Mouse (Mus musculus) left cerebral cortex, adult 9 months (tissue): ENCODE measurements around the gene Prickle2.

Experiments used
- DNase-seq, 2 experiments: peaks; one replicate each; pipeline ENCODE4 v3.0.0; 2022; ENCODE audit warnings: low spot score in 2 of 2

The Prickle2 gene

DNA sequence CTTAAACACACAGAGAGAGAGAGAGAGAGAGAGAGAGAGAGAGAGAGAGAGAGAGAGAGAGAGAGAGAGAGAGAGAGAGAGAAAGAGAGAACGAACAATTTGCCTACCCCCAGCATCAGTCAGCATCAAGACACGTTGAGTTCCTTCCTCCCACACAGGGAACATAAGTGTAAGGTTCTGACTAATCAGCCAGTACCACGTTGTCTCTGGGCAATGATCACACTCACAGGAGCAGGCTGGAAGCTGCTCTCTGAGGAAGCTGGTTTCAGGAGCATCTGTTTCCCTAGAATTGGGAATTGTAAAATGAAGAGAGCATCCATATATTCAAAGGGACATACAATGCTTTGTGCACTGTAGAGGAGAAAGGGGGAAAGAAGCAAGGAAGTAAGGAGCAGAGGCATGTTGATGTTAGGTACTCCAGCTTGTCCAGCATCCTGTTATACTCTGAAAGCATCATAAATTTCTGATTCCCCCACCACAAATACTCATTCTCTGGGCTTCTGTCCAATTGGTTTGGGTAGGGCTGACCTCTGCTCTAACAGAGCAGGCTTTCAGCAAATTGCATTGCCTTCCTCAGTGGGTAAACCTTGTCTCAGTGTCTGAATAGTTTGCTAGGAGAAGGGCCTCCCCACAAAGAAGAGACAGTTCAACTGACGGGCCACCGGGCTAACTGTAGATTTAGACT lies 116.4 kb downstream of the Prickle2 start:
- DNase-seq, result peak; percentile 68 to 77

DNA sequence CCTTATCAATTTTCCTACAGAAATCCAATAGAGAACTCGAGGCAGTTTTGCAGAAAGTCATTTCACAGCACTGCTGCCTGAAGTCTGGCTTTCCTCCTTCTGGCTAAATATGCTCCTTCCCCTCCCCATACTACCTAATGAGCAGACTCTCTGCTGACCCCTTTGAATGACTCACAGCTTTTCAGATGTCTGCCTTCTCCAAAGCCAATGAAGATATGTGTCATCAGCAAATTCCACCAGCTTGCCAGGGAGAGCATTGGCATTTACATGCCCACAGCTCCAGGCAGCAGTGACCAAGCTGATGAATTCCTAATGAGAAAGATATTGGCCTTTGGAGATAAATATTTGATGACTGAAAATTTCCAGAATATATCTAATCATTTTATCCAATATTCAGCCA lies 121.9 kb downstream of the Prickle2 start:
- no peak for DNase-seq

DNA sequence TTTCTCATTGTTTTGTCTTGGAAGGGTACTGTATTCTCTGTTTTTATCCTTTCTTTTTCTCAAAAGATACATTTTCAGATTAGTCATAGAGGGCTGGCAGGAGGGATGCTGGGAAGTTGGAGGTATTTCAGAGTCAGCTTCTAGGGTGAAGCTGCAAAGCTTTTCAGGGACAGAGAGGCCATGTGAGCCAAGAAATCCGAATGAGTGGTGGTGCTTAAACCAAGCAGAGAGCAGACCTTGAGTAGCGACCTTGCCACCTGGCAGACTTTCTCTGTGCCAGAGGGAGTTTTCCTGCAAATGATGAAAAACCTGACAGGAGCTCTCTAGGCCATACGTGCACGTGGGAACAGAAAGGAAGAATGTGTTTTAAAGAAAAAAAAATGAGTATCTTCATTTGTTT lies 130.7 kb downstream of the Prickle2 start:
- no peak for DNase-seq

- DNase-seq, result no peak
Observed at GRCm38 (mm10) chr6:92572139-92572538, 133.8 kb downstream of the Prickle2 start.

DNA sequence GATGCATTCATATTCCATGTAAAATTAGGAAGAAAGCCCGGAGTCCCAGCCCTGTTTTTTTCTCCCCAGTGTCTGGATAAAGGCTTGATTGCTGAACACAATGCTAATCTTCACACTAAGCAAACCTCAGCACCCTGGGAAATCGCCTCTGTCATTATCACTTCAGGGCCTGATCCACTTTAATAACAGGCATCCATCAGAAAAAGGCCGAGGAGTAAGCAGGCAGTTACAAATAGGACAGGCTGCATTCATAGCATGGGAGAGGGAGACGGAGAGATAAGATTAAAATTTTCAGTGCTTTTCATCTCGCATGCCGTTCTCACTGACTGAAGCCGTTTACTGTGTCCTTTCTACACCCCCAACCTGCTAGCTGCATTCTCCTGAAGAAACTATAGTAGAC lies 135.9 kb downstream of the Prickle2 start:
- no peak for DNase-seq

GRCm38 (mm10) chr6:92569283-92569682 lies 136.7 kb downstream of the Prickle2 start:
- peak in 1 of 2 experiments; percentile 58 for DNase-seq

GRCm38 (mm10) chr6:92559261-92559660 lies 146.7 kb downstream of the Prickle2 start:
- no peak for DNase-seq

- no peak for DNase-seq
Observed at GRCm38 (mm10) chr6:92555675-92556074, 150.3 kb downstream of the Prickle2 start.

DNA sequence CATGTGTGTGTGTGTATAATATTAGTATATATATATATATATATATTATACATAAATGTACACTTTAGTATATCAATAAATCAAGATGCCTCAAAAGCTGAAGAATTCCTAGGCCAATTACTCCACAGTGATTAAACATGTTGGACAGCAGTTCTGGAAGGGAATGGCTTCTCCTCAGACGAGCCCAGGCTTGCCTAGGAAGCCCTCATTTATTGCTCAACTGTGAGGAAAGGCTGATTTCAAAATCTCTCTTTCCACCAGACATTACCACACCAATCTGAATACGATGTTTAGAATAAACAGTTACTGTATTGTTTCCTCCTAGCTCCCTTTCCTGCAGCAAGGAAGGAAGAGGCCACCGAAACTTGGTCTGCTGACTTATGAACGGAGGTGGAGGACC lies 152.9 kb downstream of the Prickle2 start:
- no peak for DNase-seq

DNA sequence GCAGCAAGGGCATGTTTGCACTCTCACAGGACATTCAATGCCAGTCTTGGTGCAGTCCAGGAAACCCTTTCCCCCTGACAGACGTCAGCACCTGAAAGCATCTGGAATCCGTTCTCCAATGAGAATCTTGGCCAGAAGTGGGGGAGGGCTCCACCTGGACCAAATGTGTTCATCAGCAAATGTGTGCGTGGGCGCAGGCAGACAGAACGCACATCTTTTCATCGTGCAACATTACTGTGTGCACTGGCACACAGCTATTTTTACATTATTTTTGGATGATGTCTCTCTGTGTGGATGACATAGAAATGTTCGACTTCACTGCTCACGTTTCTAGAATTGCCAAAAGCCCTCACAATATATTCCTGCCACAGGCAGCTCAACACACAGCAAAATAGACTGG lies 156.7 kb downstream of the Prickle2 start:
- peak in 1 of 2 experiments; percentile 60 for DNase-seq

DNA sequence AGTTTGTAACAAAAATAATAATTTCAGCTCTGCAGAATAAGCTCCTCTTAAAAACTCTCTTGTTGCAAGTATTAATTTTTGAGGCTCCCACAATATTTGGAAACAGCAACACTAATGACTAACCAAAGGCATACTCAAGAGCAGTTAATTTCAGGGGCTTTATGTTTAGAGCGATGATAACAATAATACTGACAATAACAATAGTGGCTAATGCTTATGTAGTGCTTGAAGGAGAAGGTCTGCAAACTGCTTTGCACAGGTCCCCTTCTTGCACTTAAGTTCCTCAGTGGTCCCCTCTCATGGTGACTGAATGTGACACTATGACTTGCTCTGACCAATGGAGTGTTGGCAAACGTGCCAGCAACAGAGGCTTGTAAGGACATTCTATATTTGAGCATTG lies 160.8 kb downstream of the Prickle2 start:
- no peak for DNase-seq

GRCm38 (mm10) chr6:92543825-92544224 lies 162.1 kb downstream of the Prickle2 start:
- DNase-seq, result no peak

- DNase-seq, result peak in 1 of 2 experiments; percentile 35
Observed at GRCm38 (mm10) chr6:92542402-92543101, 163.4 kb downstream of the Prickle2 start.

- DNase-seq, result peak; percentile 32 to 79
Observed at GRCm38 (mm10) chr6:92534226-92535031, 171.5 kb downstream of the Prickle2 start.

- DNase-seq, result no peak
Observed at GRCm38 (mm10) chr6:92533306-92534063, 172.5 kb downstream of the Prickle2 start.

- DNase-seq, result no peak
Observed at GRCm38 (mm10) chr6:92532896-92533295, 173.1 kb downstream of the Prickle2 start.

DNA sequence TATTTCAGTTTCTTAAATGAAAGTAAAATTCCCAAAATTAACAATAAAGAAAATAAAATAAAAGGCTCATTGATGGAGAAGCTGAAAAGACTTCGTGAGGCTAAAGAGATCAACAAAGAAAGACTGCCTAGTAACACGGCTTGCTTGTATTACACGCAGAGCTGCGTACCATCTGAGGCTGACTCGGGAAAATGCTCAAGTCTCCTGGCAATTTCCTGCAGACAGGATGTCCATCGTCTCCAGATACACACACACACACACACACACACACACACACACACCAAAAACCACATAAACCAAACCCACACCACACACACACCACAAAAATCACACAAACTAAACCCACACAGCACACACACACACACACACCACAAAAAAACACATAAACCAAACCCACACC lies 173.6 kb downstream of the Prickle2 start:
- no peak for DNase-seq

- no peak for DNase-seq
Observed at GRCm38 (mm10) chr6:92526212-92526611, 179.7 kb downstream of the Prickle2 start.

DNA sequence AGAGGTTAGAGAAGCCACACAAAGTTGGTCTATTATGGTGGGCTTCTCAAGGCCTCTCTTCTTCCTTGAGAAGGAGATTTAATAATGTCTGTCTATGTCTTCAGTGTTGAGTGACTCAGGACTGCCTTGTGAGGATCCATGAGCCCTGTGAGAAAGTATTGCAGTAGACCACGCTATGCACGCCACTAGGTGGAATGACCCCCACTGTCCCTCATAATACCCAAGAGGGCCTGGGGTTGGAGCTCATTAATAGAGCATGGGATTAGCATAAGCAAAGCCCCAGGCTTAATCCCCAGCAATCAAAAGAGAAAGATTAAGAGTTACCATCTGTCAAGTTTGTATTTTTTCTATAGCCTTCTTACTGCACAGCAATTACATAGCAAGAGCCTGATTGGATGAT lies 180.3 kb downstream of the Prickle2 start:
- no peak for DNase-seq

DNA sequence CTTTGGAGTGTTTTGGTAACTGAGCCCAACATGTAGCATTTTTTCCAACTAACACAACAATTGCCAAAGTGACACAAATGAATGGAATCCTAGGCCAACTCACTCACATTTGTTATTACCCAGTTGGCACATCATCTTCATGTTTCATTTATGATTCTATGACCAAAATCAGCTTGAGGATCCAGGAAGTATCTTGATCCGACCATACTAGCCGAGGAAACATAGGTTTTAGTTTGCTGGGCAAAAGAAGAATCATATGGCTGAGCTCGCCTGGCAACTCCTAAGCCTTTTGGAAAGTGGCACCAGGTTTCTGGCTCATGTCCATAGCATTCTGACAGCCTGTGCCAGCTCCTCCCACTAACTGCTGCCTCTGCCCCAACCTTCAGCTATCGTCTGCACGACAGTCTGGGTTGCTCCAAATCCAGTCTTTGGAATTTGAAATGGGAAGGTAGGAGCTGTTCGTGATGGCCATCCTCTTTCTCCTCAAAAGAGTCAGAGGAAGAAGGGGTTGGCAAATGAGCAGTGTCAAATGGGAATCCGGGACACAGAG lies 184.4 kb downstream of the Prickle2 start:
- DNase-seq, result peak; percentile 66 to 90

- no peak for DNase-seq
Observed at GRCm38 (mm10) chr6:92520088-92520875, 185.7 kb downstream of the Prickle2 start.
